Mouse (Mus musculus): ENCODE results near the gene Dhx58.

DNA sequence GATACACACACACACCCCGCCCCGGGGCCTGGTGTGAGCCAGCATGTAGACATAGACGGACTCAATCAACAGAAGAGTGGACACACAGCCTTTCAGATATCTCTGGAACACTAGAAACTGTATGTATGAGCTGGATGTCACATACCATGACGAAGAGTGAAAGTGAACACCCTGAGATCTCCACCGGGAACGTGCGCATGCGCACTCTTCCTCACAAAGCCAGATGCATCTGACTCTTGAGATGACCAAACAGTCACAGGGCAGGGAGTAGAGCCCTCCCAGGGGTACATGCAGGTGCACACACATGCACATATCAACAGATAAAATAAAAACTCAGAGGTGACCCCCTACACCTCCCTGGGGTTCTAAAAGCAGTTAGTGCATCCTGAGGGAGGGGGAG, 55.7 kb downstream of the Dhx58 start:
- TF ChIP-seq SRF (IDR thresholded peaks at IDR 0.05; ENCODE audit: control insufficient read depth, insufficient read length, low read depth) = no peak
- TF ChIP-seq TCF12 (IDR thresholded peaks at IDR 0.05; ENCODE audit: insufficient read depth, poor library complexity, severe bottlenecking) = no peak
- TF ChIP-seq USF1 (IDR thresholded peaks at IDR 0.05; ENCODE audit: low read depth) = no peak
- no peak for TF ChIP-seq POLR2AphosphoS2 (IDR thresholded peaks at IDR 0.05; ENCODE audit: insufficient read length, low read depth)
- TF ChIP-seq POLR2A (IDR thresholded peaks at IDR 0.05; ENCODE audit: insufficient read length, low read depth) = no peak
- TF ChIP-seq MYOD1 (IDR thresholded peaks at IDR 0.05; ENCODE audit: control insufficient read depth in 1 of 3, insufficient read length in 2 of 3, low read depth in 2 of 3) = no peak
- TF ChIP-seq E2F4 (IDR thresholded peaks at IDR 0.05; ENCODE audit: insufficient read depth) = no peak
- no peak for TF ChIP-seq CEBPB (IDR thresholded peaks at IDR 0.05; ENCODE audit: insufficient read depth, poor library complexity, severe bottlenecking)
- TF ChIP-seq MAX (IDR thresholded peaks at IDR 0.05; ENCODE audit: low read depth) = no peak
- TF ChIP-seq MYOG (IDR thresholded peaks at IDR 0.05; ENCODE audit: control insufficient read depth in 1 of 3, insufficient read depth in 1 of 3, insufficient read length in 2 of 3, low read depth in 2 of 3) = no peak
